Mouse (Mus musculus): ENCODE measurements around the gene Dcpp1.
A peak's percentile ranks its signal among the peaks of the same experiment; 100 is the strongest.

Gene Dcpp1

GRCm38 (mm10) chr17:23925090-23925493, 44.4 kb downstream of the Dcpp1 start:
- peak; percentile 83 for DNase-seq (ENCODE audit: low spot score)

- DNase-seq (ENCODE audit: low spot score), result no peak
Measured at GRCm38 (mm10) chr17:23931157-23931556, 50.5 kb downstream of the Dcpp1 start.

Data from embryo, embryonic 10.5 days (tissue).